Mouse (Mus musculus) myocyte (in vitro differentiated cells): ENCODE measurements around the gene Fcnb. TPM values are rescaled to one million over a fixed set of nuclear protein-coding genes. Genes with fewer than 3 reads are reported as not detected.

Source experiments
- H3K27me3 ChIP-seq: one replicate; pipeline ENCODE4 v1.6.1; 2011; ENCODE audit not compliant: control insufficient read depth, insufficient read depth, insufficient read length
- H3K36me3 ChIP-seq: one replicate; pipeline ENCODE4 v1.6.1; 2011; ENCODE audit not compliant: control insufficient read depth, insufficient read depth
- H3K4me2 ChIP-seq: one replicate; pipeline ENCODE4 v1.6.1; 2011; ENCODE audit warnings: low read depth, control low read depth
- H3K4me3 ChIP-seq: one replicate; pipeline ENCODE4 v1.5.1; 2011; ENCODE audit warnings: mild to moderate bottlenecking, control low read depth, moderate library complexity
- H3K79me2 ChIP-seq: one replicate; pipeline ENCODE4 v1.6.1; 2011; ENCODE audit not compliant: control insufficient read depth, insufficient read depth
- H3ac ChIP-seq: one replicate; pipeline ENCODE4 v1.6.1; 2011; ENCODE audit not compliant: control insufficient read depth, insufficient read length
- CEBPB ChIP-seq: IDR thresholded peaks from 2 replicates; pipeline ENCODE4 v1.6.1; 2011; ENCODE audit warnings: mild to moderate bottlenecking, moderate library complexity; ENCODE audit not compliant: poor library complexity, insufficient read depth, severe bottlenecking
- E2F4 ChIP-seq: IDR thresholded peaks from one replicate; pipeline ENCODE4 v1.6.1; 2011; ENCODE audit warnings: mild to moderate bottlenecking, control low read depth, moderate library complexity; ENCODE audit not compliant: insufficient read depth
- MAX ChIP-seq: IDR thresholded peaks from one replicate; pipeline ENCODE4 v1.6.1; 2011; ENCODE audit warnings: low read depth, mild to moderate bottlenecking, control low read depth
- MYOD1 ChIP-seq, 3 experiments: IDR thresholded peaks; one replicate each; pipeline ENCODE4 v1.6.1; 2011; ENCODE audit warnings: control low read depth in 2 of 3, low read depth in 2 of 3, mild to moderate bottlenecking in 2 of 3, moderate library complexity in 1 of 3; ENCODE audit not compliant: insufficient read length in 2 of 3, control insufficient read depth in 1 of 3
- MYOG ChIP-seq, 3 experiments: IDR thresholded peaks; one replicate each; pipeline ENCODE4 v1.6.1; 2011; ENCODE audit warnings: control low read depth in 2 of 3, low read depth in 2 of 3, mild to moderate bottlenecking in 2 of 3; ENCODE audit not compliant: insufficient read length in 2 of 3, control insufficient read depth in 1 of 3, insufficient read depth in 1 of 3
- POLR2A ChIP-seq: IDR thresholded peaks from one replicate; pipeline ENCODE4 v1.6.1; 2011; ENCODE audit warnings: low read depth, mild to moderate bottlenecking, control low read depth, moderate library complexity; ENCODE audit not compliant: insufficient read length
- POLR2AphosphoS2 ChIP-seq: IDR thresholded peaks from one replicate; pipeline ENCODE4 v1.6.1; 2011; ENCODE audit warnings: low read depth, control low read depth; ENCODE audit not compliant: insufficient read length
- REST ChIP-seq: IDR thresholded peaks from one replicate; pipeline ENCODE4 v1.6.1; 2011; ENCODE audit warnings: mild to moderate bottlenecking, control low read depth, moderate library complexity; ENCODE audit not compliant: insufficient read depth, insufficient read length
- SRF ChIP-seq: IDR thresholded peaks from one replicate; pipeline ENCODE4 v1.6.1; 2011; ENCODE audit warnings: low read depth; ENCODE audit not compliant: control insufficient read depth, insufficient read length
- TCF12 ChIP-seq: IDR thresholded peaks from one replicate; pipeline ENCODE4 v1.6.1; 2011; ENCODE audit warnings: mild to moderate bottlenecking, control low read depth; ENCODE audit not compliant: poor library complexity, insufficient read depth, severe bottlenecking
- TCF3 ChIP-seq: IDR thresholded peaks from one replicate; pipeline ENCODE4 v1.6.1; 2011; ENCODE audit warnings: low read depth, control low read depth; ENCODE audit not compliant: insufficient read length
- USF1 ChIP-seq: IDR thresholded peaks from one replicate; pipeline ENCODE4 v1.6.1; 2011; ENCODE audit warnings: low read depth, mild to moderate bottlenecking, control low read depth, moderate library complexity
- polyA plus RNA-seq: library from polyadenylated mRNA; unstranded; fragments of >200 nt; fragmentation: generic; extraction: Trizol; gene quantifications from one replicate; pipeline ENCODE4 v1.2.1, GENCODE M21; 2012; ENCODE audit warnings: missing spikeins

The Fcnb gene
- polyA plus RNA-seq, 1 experiment = not detected

DNA sequence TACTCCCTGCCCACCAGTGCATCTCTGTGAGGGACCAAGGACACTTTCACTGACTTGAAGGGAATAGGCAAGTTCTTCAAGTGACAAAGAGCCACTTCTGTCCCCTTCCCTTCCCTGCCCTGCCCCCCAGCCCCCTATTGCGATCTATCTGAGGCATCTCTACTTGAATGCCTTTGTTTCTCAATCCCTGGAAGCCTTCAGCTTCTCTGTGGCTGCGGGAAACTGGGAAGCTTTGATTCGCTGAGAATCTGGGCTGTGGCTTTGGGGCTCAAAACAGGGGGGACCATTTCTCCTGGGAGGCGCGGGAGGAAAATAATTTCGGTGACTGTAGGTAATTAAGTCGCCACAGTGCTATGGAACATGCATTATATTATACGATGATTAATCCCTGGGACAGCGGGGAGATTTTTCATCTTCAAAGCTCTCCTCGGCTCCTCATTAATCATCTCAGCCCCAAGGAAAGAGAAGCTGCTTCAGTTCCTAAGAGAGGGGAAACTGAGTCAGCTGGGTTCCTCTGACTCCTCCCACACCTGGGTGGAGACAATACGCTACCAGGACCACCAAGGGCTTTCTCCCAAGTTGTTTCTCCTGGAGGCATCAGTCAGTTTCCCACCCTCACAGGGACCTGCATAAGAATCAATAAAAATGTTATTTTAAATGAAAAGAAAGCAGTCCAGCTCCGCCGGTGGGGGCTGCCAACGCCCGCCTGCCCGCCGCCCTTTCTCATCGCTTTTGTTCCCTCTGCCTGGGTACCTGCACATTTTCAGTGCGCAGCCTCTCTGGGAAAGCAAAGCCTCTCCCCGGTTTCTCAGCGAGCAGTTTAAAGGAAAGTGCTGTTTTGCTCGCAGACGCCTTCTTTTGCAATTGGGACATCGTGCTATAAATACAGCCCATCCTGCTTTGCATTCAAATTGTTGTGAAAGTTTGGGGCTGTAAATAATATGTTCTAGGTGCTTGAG is 14.1 kb upstream of the Fcnb start:
- no peaks in the 10 kb centered on the region for H3K79me2 ChIP-seq
- no peaks in the 10 kb centered on the region for H3K36me3 ChIP-seq
- no peak overlapping the region for H3ac ChIP-seq
- no peak for TF ChIP-seq USF1
- TF ChIP-seq POLR2AphosphoS2 = no peak
- TF ChIP-seq REST = no peak
- no peak for TF ChIP-seq E2F4
- H3K27me3 ChIP-seq = peaks cover 53% of the 10 kb centered on the region
- H3K4me3 ChIP-seq = no peak overlapping the region
- no peak overlapping the region for H3K4me2 ChIP-seq

GRCm38 (mm10) chr2:28096751-28097309 is 12.1 kb upstream of the Fcnb start:
- H3K79me2 ChIP-seq = no peaks in the 10 kb centered on the region
- H3ac ChIP-seq = no peak overlapping the region
- H3K4me3 ChIP-seq = no peak overlapping the region
- H3K27me3 ChIP-seq = peaks cover 72% of the 10 kb centered on the region
- no peaks in the 10 kb centered on the region for H3K36me3 ChIP-seq
- no peak overlapping the region for H3K4me2 ChIP-seq
- no peak for TF ChIP-seq POLR2AphosphoS2
- TF ChIP-seq TCF12 = no peak
- no peak for TF ChIP-seq E2F4
- TF ChIP-seq REST = no peak
- TF ChIP-seq MAX = no peak
- TF ChIP-seq USF1 = no peak
- TF ChIP-seq SRF = no peak
- TF ChIP-seq MYOG (IDR thresholded peaks at IDR 0.05; ENCODE audit: control insufficient read depth in 1 of 3, insufficient read depth in 1 of 3, insufficient read length in 2 of 3, low read depth in 2 of 3) = no peak
- no peak for TF ChIP-seq POLR2A
- no peak for TF ChIP-seq TCF3
- no peak for TF ChIP-seq CEBPB
- TF ChIP-seq MYOD1 (IDR thresholded peaks at IDR 0.05; ENCODE audit: control insufficient read depth in 1 of 3, insufficient read length in 2 of 3, low read depth in 2 of 3) = no peak

DNA sequence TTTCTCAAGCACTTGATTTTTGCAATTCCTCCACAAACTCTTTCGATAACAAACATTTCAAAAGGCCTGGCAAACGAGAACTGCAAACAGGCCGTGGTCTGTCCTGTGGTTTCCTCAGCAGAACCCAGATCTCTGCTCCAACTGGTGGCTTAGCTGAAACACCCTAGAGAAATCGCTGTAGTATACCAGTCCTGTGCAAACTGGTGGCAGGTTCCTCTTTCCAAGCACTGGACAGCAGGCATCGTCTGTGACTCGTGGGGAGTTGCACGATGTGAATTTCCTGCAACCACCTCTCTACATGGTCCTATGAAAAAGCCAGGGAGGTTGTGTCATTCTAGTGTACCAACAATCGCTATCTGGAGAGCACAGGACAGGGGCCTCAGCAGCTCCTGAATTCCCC is 7.4 kb upstream of the Fcnb start:
- Histone ChIP-seq H3K36me3 (no peaks in the 10 kb centered on the region), H3K4me2 (no peak overlapping the region), H3K4me3 (no peak overlapping the region), H3ac (no peak overlapping the region), H3K79me2 (no peaks in the 10 kb centered on the region), H3K27me3 (peaks cover 54% of the 10 kb centered on the region)
- no peak for TF ChIP-seq TCF3
- TF ChIP-seq USF1 = no peak
- no peak for TF ChIP-seq POLR2A
- TF ChIP-seq REST = no peak
- no peak for TF ChIP-seq MYOD1 (IDR thresholded peaks at IDR 0.05; ENCODE audit: control insufficient read depth in 1 of 3, insufficient read length in 2 of 3, low read depth in 2 of 3)

- Histone ChIP-seq H3K27me3 (peaks cover 53% of the 10 kb centered on the region), H3K4me3 (no peak overlapping the region), H3K4me2 (no peak overlapping the region), H3K36me3 (no peaks in the 10 kb centered on the region), H3K79me2 (no peaks in the 10 kb centered on the region), H3ac (no peak overlapping the region)
- TF ChIP-seq MYOD1 (IDR thresholded peaks at IDR 0.05; ENCODE audit: control insufficient read depth in 1 of 3, insufficient read length in 2 of 3, low read depth in 2 of 3) (no peak), TCF12 (no peak), SRF (no peak), POLR2AphosphoS2 (no peak), USF1 (no peak), TCF3 (no peak), CEBPB (no peak), E2F4 (no peak), POLR2A (no peak), MYOG (IDR thresholded peaks at IDR 0.05; ENCODE audit: control insufficient read depth in 1 of 3, insufficient read depth in 1 of 3, insufficient read length in 2 of 3, low read depth in 2 of 3) (no peak), MAX (no peak), REST (no peak)
Measured at GRCm38 (mm10) chr2:28091042-28091441, 6.4 kb upstream of the Fcnb start.
